Mouse (Mus musculus): ENCODE data around the gene 9130019O22Rik. TPM values are rescaled to one million over a fixed set of nuclear protein-coding genes. Genes with fewer than 3 reads are reported as not detected.
A peak's percentile ranks its signal among the peaks of the same experiment; 100 is the strongest.
"Not testable (repeated sequence)": the region's sequence is repeated elsewhere in the genome, so short reads cannot be mapped to it uniquely, and the experiment has no call there.

The 9130019O22Rik gene
- 1 to 10 TPM; 4.1 to 4.4 TPM for total RNA-seq (2021)
- long read RNA-seq, experiment 1, partial matches to known transcripts: 0 of 6 reads
- long read RNA-seq, experiment 1, other reads (novel, unspliced or antisense): 1 of 6 reads
- long read RNA-seq, experiment 2: 0 reads

- DNase-seq: peak; percentile 91
These were observed at the start of gene 9130019O22Rik for GRCm38 (mm10) chr7:127386641-127387392. 9130019O22Rik (minus strand) TSS chr7:127387166.

GRCm38 (mm10) chr7:127435206-127435605 is 48.2 kb upstream of the 9130019O22Rik start:
- no peak for DNase-seq

- no peak for DNase-seq
These were observed 39.4 kb upstream of the 9130019O22Rik start for GRCm38 (mm10) chr7:127426354-127426753.

GRCm38 (mm10) chr7:127425911-127426310 is 38.9 kb upstream of the 9130019O22Rik start:
- no peak for DNase-seq

- DNase-seq: no peak
These were observed 38.3 kb upstream of the 9130019O22Rik start for GRCm38 (mm10) chr7:127425291-127425690.

GRCm38 (mm10) chr7:127422247-127422646 is 35.3 kb upstream of the 9130019O22Rik start:
- peak; percentile 51 for DNase-seq

- peak; percentile 98 for DNase-seq
These were observed 34.6 kb upstream of the 9130019O22Rik start, which contains the start of gene Zfp688 for GRCm38 (mm10) chr7:127421388-127422191. Zfp688 (minus strand) TSS chr7:127422068.

GRCm38 (mm10) chr7:127411418-127411817 is 24.5 kb upstream of the 9130019O22Rik start:
- DNase-seq: no peak

GRCm38 (mm10) chr7:127406002-127406987 is 19.3 kb upstream of the 9130019O22Rik start, which contains the start of gene Zfp764:
Zfp764 (minus strand) TSS chr7:127406822.
- DNase-seq: peak; percentile 89

- not testable (repeated sequence) for DNase-seq
These were observed 17.1 kb upstream of the 9130019O22Rik start for GRCm38 (mm10) chr7:127404101-127404500.

- no peak for DNase-seq
These were observed 16.0 kb upstream of the 9130019O22Rik start for GRCm38 (mm10) chr7:127402980-127403379.

GRCm38 (mm10) chr7:127400355-127400754 is 13.4 kb upstream of the 9130019O22Rik start:
- no peak for DNase-seq

- no peak for DNase-seq
These were observed 7.0 kb upstream of the 9130019O22Rik start for GRCm38 (mm10) chr7:127393944-127394333.

GRCm38 (mm10) chr7:127393157-127393943 is 6.4 kb upstream of the 9130019O22Rik start, which contains the start of gene E430018J23Rik:
E430018J23Rik (minus strand) TSS chr7:127393629.
- peak; percentile 97 for DNase-seq

- DNase-seq: no peak
These were observed 5.4 kb upstream of the 9130019O22Rik start for GRCm38 (mm10) chr7:127392251-127392824.

GRCm38 (mm10) chr7:127391538-127391937 is 4.6 kb upstream of the 9130019O22Rik start:
- DNase-seq: no peak

- no peak for DNase-seq
These were observed 3.3 kb upstream of the 9130019O22Rik start for GRCm38 (mm10) chr7:127390306-127390705.

GRCm38 (mm10) chr7:127388201-127388600 is 1.2 kb upstream of the 9130019O22Rik start:
- not testable (repeated sequence) for DNase-seq

- DNase-seq: not testable (repeated sequence)
These were observed 1.4 kb downstream of the 9130019O22Rik start for GRCm38 (mm10) chr7:127385560-127385959.

GRCm38 (mm10) chr7:127378310-127378921 is 8.6 kb downstream of the 9130019O22Rik start:
- DNase-seq: no peak
